Mouse (Mus musculus): Measurements from ENCODE around the gene Rad9b. TPM values are rescaled to one million over a fixed set of nuclear protein-coding genes. Genes with fewer than 3 reads are reported as not detected.

Rad9b gene
- polyA plus RNA-seq, 2 experiments from 2014 or later: 6.6 to 14.1 TPM

- ATAC-seq: no peak
Measured at GRCm38 (mm10) chr5:122280827-122281462, 73.1 kb downstream of the Rad9b start.

GRCm38 (mm10) chr5:122280422-122280826 lies 73.6 kb downstream of the Rad9b start:
- ATAC-seq: no peak

- ATAC-seq: no peak
Measured at GRCm38 (mm10) chr5:122279799-122280421, 74.1 kb downstream of the Rad9b start.

- no peak for ATAC-seq
Measured at GRCm38 (mm10) chr5:122278946-122279345, 75.1 kb downstream of the Rad9b start.

- peak; percentile 57 for ATAC-seq
Measured at GRCm38 (mm10) chr5:122274785-122275184, 79.2 kb downstream of the Rad9b start.

Other genes with a start within 250 kb of the Rad9b start
- 1 to 10 TPM in 1 of 2 experiments, not detected in 1; 1.0 TPM for gene Ccdc63, start 213.4 kb downstream of the Rad9b start, polyA plus RNA-seq (2017; shearing (Covaris generic))
- 10 to 100 TPM; 44.5 to 70.3 TPM for gene Ppp1cc, start 196.0 kb downstream of the Rad9b start, polyA plus RNA-seq (2017; shearing (Covaris generic))
- gene Hvcn1, start 147.4 kb downstream of the Rad9b start, polyA plus RNA-seq (2017; shearing (Covaris generic)): 10 to 100 TPM; 39.5 to 46.5 TPM
- gene Tctn1, start 89.8 kb downstream of the Rad9b start, polyA plus RNA-seq (2017; shearing (Covaris generic)): under 1 TPM; 0.75 to 0.96 TPM
- gene Pptc7, start 69.9 kb downstream of the Rad9b start, polyA plus RNA-seq (2017; shearing (Covaris generic)): 10 to 100 TPM; 13.5 to 14.8 TPM
- gene Vps29, start 136 bp upstream of the Rad9b start, polyA plus RNA-seq (2017; shearing (Covaris generic)): 100 to 1,000 TPM; 248 to 259 TPM
- 10 to 100 TPM; 46.7 to 63.3 TPM for gene Gpn3, start 17.6 kb upstream of the Rad9b start, polyA plus RNA-seq (2017; shearing (Covaris generic))
- 1 to 10 TPM; 9.3 to 9.9 TPM for gene Fam216a, start 18.1 kb upstream of the Rad9b start, polyA plus RNA-seq (2017; shearing (Covaris generic))
- gene Arpc3, start 37.6 kb upstream of the Rad9b start, polyA plus RNA-seq (2017; shearing (Covaris generic)): 100 to 1,000 TPM; 443 to 614 TPM
- gene Anapc7, start 67.5 kb upstream of the Rad9b start, polyA plus RNA-seq (2017; shearing (Covaris generic)): 10 to 100 TPM; 13.4 to 23.7 TPM
- gene Atp2a2, start 148.0 kb upstream of the Rad9b start, polyA plus RNA-seq (2017; shearing (Covaris generic)): 10 to 100 TPM; 14.0 to 17.6 TPM